Mouse (Mus musculus): Measurements from ENCODE around the gene Mrps11.

DNA sequence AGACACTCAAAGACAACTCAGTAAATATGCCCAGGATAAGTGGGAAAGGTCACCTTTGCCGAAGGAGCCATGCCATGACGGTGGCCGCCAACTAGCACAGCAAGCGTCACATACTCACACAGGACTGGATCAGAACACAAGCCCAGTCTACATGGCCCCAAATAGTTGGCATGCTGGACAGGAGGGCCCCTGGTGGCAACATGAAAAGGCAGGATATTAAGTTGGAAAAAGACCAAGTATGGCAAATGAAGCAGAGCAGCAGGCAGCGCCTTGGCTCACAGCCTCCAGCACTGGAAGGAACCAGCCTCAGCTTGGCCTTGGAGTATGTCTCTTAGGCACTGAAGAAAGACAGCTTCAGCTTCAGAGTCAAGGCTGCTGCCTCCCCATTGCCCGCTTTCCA is 30.9 kb downstream of the Mrps11 start:
- TF ChIP-seq TAL1 (conservative IDR thresholded peaks at IDR 0.05; ENCODE audit: low read depth, low read length): no peak
- no peak for TF ChIP-seq CTCF (IDR thresholded peaks at IDR 0.05; ENCODE audit: low read depth, low read length)
- no peak for TF ChIP-seq GATA1 (IDR thresholded peaks at IDR 0.05; ENCODE audit: borderline replicate concordance, low read length)

All from G1E (cell line).